Mouse (Mus musculus) G1E (cell line): ENCODE measurements around the gene Hacd1. TPM values are rescaled to one million over a fixed set of nuclear protein-coding genes. Genes with fewer than 3 reads are reported as not detected.

Experiments
- ATAC-seq: 2 replicates; pipeline ENCODE4 v1.8.0; 2016; ENCODE audit warnings: mild to moderate bottlenecking; ENCODE audit not compliant: insufficient number of reproducible peaks, poor library complexity, low FRiP score, severe bottlenecking; ENCODE audit errors: extremely low read depth
- DNase-seq: peaks from one replicate; pipeline ENCODE4 v3.0.0; 2012; ENCODE audit warnings: low spot score
- H3K27me3 ChIP-seq: 2 replicates; pipeline ENCODE4 v1.6.1; 2012; ENCODE audit warnings: mild to moderate bottlenecking, low read length, inconsistent platforms; ENCODE audit not compliant: insufficient read depth
- H3K36me3 ChIP-seq: replicated peaks from 2 replicates; pipeline ENCODE3; 2012; ENCODE audit warnings: mild to moderate bottlenecking, inconsistent platforms
- H3K4me1 ChIP-seq: 2 replicates; pipeline ENCODE4 v1.6.1; 2012; ENCODE audit warnings: low read depth, low read length, inconsistent platforms, mixed read lengths; ENCODE audit not compliant: insufficient read depth
- H3K4me3 ChIP-seq: 2 replicates; pipeline ENCODE4 v1.5.1; 2012; ENCODE audit warnings: low read depth, mild to moderate bottlenecking, inconsistent platforms, low read length, moderate library complexity, mixed read lengths
- H3K9me3 ChIP-seq: replicated peaks from 2 replicates; pipeline ENCODE4 v1.6.1; 2012; ENCODE audit warnings: inconsistent platforms
- CTCF ChIP-seq: IDR thresholded peaks from 2 replicates; pipeline ENCODE4 v1.5.1; 2012; ENCODE audit warnings: low read depth, low read length, inconsistent platforms, mixed read lengths
- GATA1 ChIP-seq: IDR thresholded peaks from 2 replicates; pipeline ENCODE4 v1.6.1; 2012; ENCODE audit warnings: borderline replicate concordance, low read length, inconsistent platforms, mixed read lengths
- GATA2 ChIP-seq: IDR thresholded peaks from 2 replicates; pipeline ENCODE4 v1.6.1; 2012; ENCODE audit warnings: low read depth, low read length, inconsistent platforms, borderline replicate concordance
- POLR2AphosphoS5 ChIP-seq: IDR thresholded peaks from 2 replicates; pipeline ENCODE4 v1.6.1; 2012; ENCODE audit warnings: low read depth, low read length, inconsistent platforms; ENCODE audit not compliant: insufficient replicate concordance
- TAL1 ChIP-seq: conservative IDR thresholded peaks from 2 replicates; pipeline ENCODE4 v1.6.1; 2012; ENCODE audit warnings: low read depth, low read length, inconsistent platforms, mixed read lengths
- polyA plus RNA-seq: library from polyadenylated mRNA; stranded (reverse); fragments of >175 nt; gene quantifications from 2 replicates; pipeline ENCODE4 v1.2.3, GENCODE M21; 2012
- total RNA-seq, 2 experiments: library from RNA; stranded (forward) in 1 of 2; stranded (reverse) in 1 of 2; fragments of 200-1000 nt in 1 of 2; fragments of >200 nt in 1 of 2; fragmentation: Nextera tagmentation in 1 of 2; gene quantifications; 2 replicates each; pipeline ENCODE4 v1.2.3; 2014 to 2017

The Hacd1 gene
- total and polyA plus RNA-seq, 3 experiments = 10.2 to 50.4 (median 36.4) TPM

DNA sequence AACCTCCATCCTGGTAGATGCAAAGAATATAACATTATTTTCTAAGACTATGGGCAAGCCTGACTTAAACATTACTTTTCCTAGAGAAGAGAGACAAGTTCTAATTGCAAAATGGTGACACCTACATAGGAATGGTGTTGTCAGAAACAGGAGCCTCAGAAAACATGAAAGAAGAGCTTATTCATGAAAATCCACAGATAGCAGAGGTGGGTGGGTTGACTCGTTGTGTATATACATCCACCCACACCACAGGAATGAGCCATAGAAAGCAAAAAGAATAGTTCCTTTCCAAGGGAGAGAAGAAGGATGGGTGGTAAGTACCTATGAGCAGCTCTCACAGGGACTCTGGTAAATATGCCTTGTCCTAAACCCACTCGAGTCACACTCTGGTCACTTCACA lies 239.3 kb downstream of the Hacd1 start:
- Histone ChIP-seq H3K4me1 (no peaks in the 10 kb centered on the region), H3K9me3 (no peaks in the 10 kb centered on the region), H3K27me3 (no peaks in the 10 kb centered on the region), H3K36me3 (no peaks in the 10 kb centered on the region), H3K4me3 (no peak overlapping the region)
- ATAC-seq (no peak), DNase-seq (no peak)
- TF ChIP-seq POLR2AphosphoS5 (no peak), CTCF (no peak), GATA2 (no peak), TAL1 (no peak), GATA1 (no peak)

DNA sequence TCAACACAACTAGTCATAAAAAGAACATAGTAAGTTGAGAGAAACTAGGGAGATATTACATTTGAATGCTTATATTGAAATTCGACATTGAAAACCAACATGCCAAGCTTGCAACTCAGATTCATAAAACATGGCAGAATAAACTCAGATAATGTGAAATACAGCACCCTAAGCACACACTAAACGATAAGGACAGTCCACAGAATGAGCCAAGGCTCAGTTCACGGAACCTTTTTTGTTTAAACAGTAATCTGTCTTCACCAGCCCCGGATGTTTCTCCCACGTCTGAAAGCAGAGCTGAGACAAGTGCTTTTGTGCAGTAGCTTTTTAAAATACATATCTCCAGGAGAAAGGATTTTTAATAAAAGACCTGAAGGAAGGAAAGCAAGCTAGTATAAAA lies 247.3 kb downstream of the Hacd1 start:
- DNase-seq = no peak
- no peak for ATAC-seq

DNA sequence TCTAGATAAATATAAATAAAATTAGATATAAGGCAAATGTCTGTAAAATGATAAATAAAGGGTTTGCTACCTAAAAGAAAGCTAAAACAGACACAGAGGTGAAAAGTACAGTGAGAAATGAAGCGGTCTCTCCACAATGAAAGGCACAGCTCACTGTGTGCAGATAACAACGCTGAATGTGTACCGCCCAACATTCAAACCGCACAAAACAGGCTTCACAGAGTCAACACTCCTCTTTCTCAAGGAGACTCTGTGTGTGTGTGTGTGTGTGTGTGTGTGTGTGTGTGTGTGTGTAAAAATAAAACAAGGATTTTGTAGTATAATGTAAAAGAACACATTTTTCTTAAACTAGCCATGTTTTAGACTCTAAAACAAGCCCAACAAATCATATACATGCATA lies 247.9 kb downstream of the Hacd1 start:
- Histone ChIP-seq H3K36me3 (no peaks in the 10 kb centered on the region), H3K4me3 (no peak overlapping the region), H3K9me3 (no peaks in the 10 kb centered on the region), H3K27me3 (no peaks in the 10 kb centered on the region), H3K4me1 (no peaks in the 10 kb centered on the region)
- no peak for TF ChIP-seq GATA2
- TF ChIP-seq POLR2AphosphoS5 = no peak
- no peak for TF ChIP-seq TAL1
- no peak for TF ChIP-seq CTCF
- ATAC-seq (no peak), DNase-seq (no peak)

More for the DNA sequence above, 247.3 kb downstream of the Hacd1 start:
- Histone ChIP-seq H3K4me3 (no peak overlapping the region), H3K36me3 (no peaks in the 10 kb centered on the region), H3K9me3 (no peaks in the 10 kb centered on the region), H3K4me1 (no peaks in the 10 kb centered on the region), H3K27me3 (no peaks in the 10 kb centered on the region)
- no peak for TF ChIP-seq CTCF
- TF ChIP-seq GATA2 = no peak
- no peak for TF ChIP-seq TAL1
- no peak for TF ChIP-seq GATA1
- TF ChIP-seq POLR2AphosphoS5 = no peak

DNA sequence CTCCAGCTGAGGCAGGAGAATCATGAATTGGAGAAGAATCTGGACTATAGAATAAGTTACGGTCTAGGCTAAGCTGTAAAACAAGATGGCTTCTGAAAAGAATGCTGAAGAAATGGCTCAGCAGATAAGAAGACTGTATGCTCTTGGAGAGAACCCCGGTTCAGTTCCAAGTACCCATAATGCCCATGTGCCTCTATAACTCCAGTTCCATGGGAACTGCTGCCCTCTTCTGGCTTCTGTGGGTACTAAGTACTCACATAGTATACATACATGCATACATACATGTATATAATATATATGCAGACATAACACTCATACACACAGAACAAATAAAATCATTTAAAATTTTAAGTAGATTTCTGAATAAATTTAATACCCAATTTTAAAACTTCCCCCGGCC lies 249.8 kb downstream of the Hacd1 start:
- Histone ChIP-seq H3K27me3 (no peaks in the 10 kb centered on the region), H3K4me3 (no peak overlapping the region), H3K9me3 (no peaks in the 10 kb centered on the region), H3K4me1 (no peaks in the 10 kb centered on the region), H3K36me3 (no peaks in the 10 kb centered on the region)
- TF ChIP-seq CTCF = no peak
- no peak for TF ChIP-seq GATA2
- TF ChIP-seq GATA1 = no peak
- DNase-seq = no peak
- no peak for ATAC-seq

GRCm38 (mm10) chr2:13800639-13801038 lies 255.3 kb downstream of the Hacd1 start:
- DNase-seq (no peak), ATAC-seq (no peak)
- Histone ChIP-seq H3K36me3 (no peaks in the 10 kb centered on the region), H3K4me1 (no peaks in the 10 kb centered on the region), H3K27me3 (no peaks in the 10 kb centered on the region), H3K9me3 (no peaks in the 10 kb centered on the region), H3K4me3 (no peak overlapping the region)
- no peak for TF ChIP-seq GATA2
- TF ChIP-seq CTCF = no peak
- no peak for TF ChIP-seq POLR2AphosphoS5
- TF ChIP-seq TAL1 = no peak
- TF ChIP-seq GATA1 = no peak

Other genes with a start within 250 kb of the Hacd1 start
- gene Stam, start 18.0 kb upstream of the Hacd1 start, total RNA-seq (2014; fragmentation: Nextera tagmentation) = 50.1 and 51.2 TPM in 2 replicates
- 33.3 and 33.5 TPM in 2 replicates for gene Stam, start 18.0 kb upstream of the Hacd1 start, total RNA-seq (2017)
- gene Stam, start 18.0 kb upstream of the Hacd1 start, polyA plus RNA-seq = 21.4 and 24.6 TPM in 2 replicates
- not detected in 2 replicates for gene Tmem236, start 118.4 kb upstream of the Hacd1 start, total RNA-seq (2014; fragmentation: Nextera tagmentation)
- 0.27 TPM in 1 of 2 replicates, not detected in the other for gene Tmem236, start 118.4 kb upstream of the Hacd1 start, total RNA-seq (2017)
- gene Tmem236, start 118.4 kb upstream of the Hacd1 start, polyA plus RNA-seq = not detected in 2 replicates
- gene Mrc1, start 173.3 kb upstream of the Hacd1 start, total RNA-seq (2014; fragmentation: Nextera tagmentation) = not detected in 2 replicates
- gene Mrc1, start 173.3 kb upstream of the Hacd1 start, total RNA-seq (2017) = 0.17 and 0.49 TPM in 2 replicates
- not detected in 2 replicates for gene Mrc1, start 173.3 kb upstream of the Hacd1 start, polyA plus RNA-seq